Mouse (Mus musculus) kidney, postnatal 36 days (tissue): ENCODE data around the gene Tma7.
A peak's percentile ranks its signal among the peaks of the same experiment; 100 is the strongest.

Source experiments
- DNase-seq, 2 experiments: peaks; one replicate each; pipeline ENCODE4 v3.0.0; 2021 to 2022; ENCODE audit warnings: mixed read lengths in 2 of 2

Tma7 gene

GRCm38 (mm10) chr9:109082124-109082800, at the start of gene Tma7, which contains the start of gene Ccdc51:
TSS of gene Tma7 (minus strand) at chr9:109082587.
TSS of gene Ccdc51 (plus strand) at chr9:109082493.
- peak; percentile 90 to 91 for DNase-seq

GRCm38 (mm10) chr9:109130076-109130475, 47.7 kb upstream of the Tma7 start:
- no peak for DNase-seq

DNA sequence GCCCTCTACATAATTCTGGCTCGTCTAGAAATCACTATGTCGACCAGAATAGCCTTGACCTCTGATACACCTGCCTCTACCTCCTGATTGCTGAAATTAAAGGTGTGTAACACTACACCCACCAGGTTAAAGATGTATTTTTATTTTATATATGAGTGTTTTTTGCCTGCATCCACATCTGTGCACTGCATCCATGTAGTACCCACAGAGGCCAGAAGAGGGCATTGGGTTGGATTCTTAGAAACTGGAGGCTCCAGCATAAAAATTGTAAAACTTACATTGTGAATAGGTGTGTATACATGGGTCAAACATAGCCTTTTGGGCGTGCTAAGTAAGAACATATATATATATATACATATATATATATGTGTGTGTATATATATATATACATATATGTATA, 45.8 kb upstream of the Tma7 start:
- DNase-seq = peak; percentile 23 to 80

DNA sequence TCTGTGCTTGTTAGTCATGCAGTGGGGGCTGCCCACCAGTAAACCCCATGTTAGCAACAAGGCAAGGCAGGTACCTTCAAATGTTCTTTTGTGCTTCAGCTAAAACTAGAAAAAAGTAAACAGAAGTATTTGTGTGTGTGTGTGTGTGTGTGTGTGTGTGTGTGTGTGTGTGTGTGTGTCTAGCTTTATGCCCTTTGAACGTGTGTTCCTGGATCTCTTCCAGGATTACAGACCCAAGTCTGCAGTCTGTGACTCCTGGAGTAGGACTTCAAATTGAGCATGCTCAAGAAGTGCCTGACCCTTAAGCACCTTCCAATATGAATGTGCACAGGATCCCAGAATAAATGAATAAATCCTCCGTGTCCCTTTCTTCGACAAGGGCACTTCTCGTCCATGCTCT, 44.7 kb upstream of the Tma7 start:
- DNase-seq = peak; percentile 31 to 45

DNA sequence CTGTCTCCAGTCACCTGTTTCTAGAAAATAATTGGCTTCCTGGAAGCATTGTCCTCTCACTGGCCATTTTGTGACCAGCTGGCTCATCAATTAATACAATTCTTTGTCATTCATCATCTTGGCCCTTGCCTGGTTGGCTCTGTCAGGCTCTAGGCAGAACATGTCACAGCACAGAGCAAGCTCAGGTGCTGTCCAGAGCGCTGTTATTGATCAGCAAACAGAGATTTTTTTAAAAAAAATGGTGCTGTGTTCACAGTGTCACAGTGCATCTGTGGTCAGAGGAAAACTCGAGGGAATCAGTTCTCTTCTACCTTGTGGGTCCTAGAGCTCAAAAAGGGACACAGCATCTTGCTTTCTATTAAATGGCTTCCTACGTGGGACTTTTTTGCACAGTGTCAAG, 43.1 kb upstream of the Tma7 start:
- DNase-seq = no peak

- DNase-seq = no peak
These were observed 42.7 kb upstream of the Tma7 start for GRCm38 (mm10) chr9:109125043-109125442.

GRCm38 (mm10) chr9:109124164-109124563, 41.8 kb upstream of the Tma7 start:
- DNase-seq = no peak

DNA sequence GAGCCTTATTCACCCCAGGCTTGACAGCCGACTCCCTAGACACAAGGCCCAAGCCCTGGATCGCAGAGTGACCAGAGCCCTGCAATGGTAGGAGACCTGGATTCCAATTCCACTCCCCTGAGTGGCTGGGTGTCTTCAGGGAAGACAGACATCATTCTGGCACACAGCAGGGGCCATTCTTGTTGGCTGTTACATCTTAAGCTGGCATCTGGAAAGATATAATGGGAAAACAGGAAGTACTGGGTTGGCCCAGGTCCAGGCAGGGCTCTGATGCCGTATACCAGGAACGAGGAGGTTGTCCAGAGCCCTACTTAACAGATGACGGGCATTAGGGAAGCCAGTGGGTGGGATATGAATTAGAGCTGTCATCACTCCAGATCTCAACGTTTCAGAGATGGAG, 40.9 kb upstream of the Tma7 start:
- peak in 1 of 2 experiments; percentile 28 for DNase-seq

- DNase-seq = peak in 1 of 2 experiments; percentile 69
These were observed 40.2 kb upstream of the Tma7 start for GRCm38 (mm10) chr9:109122553-109123085.

DNA sequence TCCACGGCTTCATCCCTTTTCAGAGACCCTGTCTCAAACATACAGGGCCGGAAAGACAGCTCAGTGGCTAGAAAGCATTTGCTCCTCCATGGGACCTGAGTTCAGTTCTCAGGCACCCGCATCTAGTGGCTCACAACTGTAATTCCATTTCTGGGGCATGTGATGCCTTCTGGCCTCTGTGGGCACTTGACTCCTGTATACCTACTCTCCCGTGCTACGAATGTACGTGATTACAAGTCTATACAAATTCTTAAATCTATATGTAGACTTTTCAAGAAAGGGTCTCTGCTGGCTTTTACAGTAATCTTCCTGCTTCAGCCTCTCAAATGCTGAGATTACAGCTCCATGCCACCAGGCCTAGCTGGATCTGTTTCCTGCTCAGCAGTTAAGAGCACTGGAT, 38.6 kb upstream of the Tma7 start:
- DNase-seq = no peak

- no peak for DNase-seq
These were observed 37.2 kb upstream of the Tma7 start for GRCm38 (mm10) chr9:109119571-109119970.

DNA sequence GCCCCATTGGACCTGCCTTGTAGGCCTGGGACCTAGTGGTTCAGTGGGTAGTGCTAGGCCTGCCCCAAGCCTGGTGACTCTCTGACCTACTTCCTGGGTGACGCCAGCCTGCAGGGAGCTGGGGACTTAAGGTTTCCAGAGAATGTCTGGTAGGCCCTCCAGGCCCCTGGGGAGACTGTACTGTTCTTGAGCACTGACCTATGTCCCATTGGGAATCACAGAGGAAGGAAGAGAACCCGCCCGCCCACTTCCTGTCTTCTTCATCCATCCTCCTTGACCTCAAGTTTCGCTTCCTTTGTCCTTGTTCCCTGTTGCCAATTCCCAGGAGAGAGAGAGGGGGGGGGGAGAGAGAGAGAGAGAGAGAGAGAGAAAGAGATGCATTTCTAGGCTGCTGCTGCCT, 35.7 kb upstream of the Tma7 start:
- peak; percentile 41 to 42 for DNase-seq

DNA sequence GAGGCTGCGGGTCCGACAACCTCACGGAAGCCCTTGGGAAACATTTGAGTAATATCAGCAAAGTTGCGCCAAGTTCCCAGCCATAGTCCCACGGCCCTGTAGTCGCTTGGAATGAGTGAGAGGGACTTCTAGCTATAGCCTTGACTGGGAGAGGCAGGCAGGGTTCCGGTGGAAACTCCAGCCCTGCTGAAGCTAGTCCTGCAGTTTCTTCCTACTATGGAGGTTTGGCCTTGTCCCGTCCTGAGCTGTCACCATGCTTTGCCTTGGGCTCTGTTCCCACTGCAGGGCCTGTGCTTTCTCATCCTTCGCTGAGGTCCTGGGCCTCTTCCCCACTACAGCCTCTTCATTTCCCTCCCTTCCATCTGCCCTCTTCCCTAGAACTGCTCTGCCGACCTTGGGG, 33.8 kb upstream of the Tma7 start:
- no peak for DNase-seq

DNA sequence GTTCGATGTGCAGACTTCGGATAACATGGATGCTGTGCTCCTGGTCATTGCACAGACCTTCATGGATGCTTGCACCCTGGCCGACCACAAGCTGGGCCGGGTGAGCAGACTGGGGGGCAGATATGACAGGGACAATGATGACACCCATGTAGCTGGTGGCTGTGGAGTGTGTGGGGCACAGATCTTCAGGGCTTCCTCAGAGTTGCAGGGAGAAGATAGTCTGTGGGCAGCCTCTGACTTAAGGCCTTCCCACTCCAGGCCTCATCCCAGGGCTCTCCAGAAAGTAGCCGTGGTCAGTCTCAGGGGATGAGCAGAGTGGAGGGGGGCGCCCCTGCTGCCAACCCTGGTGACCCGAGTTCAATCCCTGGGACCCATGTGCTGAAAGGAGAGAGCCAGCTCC, 32.5 kb upstream of the Tma7 start:
- no peak for DNase-seq

DNA sequence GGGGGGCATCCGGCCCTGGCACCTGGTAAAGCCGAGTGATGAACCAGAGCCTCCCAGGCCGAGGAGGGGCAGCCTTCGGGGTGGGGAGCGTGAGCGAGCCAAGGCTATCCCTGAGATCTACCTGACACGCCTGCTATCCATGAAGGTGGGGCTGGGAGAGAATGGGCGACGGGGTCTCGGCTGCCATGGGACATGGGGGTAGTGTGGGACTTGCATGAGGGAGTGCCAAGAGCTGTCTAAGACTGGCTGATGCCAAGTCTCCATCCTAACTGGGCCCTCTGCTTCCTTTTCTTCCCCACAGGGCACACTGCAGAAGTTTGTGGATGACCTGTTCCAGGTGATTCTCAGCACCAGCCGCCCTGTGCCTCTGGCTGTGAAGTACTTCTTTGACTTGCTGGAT, 31.9 kb upstream of the Tma7 start:
- DNase-seq = no peak

DNA sequence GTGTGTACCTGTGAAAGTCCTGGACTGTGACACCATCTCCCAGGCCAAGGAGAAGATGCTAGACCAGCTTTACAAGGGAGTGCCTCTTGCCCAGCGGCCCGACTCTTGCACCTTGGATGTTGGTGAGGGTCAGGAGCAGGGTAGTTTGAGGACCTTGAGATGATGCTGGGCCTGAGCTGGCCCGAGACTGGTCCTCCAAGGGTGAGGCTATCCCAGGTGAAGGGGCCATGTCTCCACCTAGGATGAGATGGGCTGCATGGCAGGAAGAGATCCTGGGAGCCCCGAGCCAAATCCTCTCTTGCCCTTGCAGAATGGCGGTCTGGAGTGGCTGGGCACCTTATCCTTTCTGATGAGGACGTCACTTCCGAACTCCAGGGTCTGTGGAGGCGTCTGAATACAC, 30.9 kb upstream of the Tma7 start:
- peak in 1 of 2 experiments; percentile 0 for DNase-seq

GRCm38 (mm10) chr9:109111591-109111990, 29.2 kb upstream of the Tma7 start:
- no peak for DNase-seq

- no peak for DNase-seq
These were observed 28.7 kb upstream of the Tma7 start for GRCm38 (mm10) chr9:109111101-109111500.

DNA sequence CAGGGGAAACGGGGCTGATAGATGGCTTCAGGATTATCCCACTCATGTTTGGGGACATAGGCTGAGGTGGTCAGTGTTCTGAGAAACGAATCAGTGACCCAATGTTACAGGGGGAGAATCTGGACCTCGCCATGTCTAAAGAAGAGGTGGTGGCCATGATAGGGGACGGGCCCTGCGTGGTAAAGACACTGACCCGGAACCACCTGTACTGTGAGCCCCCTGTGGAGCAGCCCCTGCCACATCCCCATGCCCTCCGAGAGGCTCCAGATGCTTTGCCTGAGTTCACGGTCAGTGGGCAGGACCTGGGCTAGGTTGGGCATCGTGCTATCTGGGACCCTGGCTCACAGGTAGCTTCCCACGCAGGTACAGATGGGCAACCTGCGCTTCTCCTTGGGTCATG, 27.9 kb upstream of the Tma7 start:
- DNase-seq = no peak

DNA sequence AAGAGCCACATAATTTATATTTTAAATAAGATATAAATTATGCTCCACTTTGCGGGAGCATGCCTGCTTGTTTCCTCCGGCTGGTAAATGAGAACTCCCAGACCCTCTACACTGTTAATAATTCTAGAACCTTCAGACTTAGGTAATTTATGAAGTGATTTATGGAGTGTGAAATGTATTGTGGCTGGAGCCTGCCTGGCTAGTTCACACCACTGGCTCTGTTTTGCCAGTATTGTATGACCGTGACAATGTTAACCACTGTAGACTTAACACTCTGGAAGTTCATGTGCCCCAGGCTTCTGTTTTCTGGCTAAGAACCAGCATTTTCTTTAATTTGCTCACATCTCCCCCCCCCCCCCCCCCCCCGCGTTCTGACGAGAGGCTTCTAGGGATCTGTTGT, 25.0 kb upstream of the Tma7 start:
- no peak for DNase-seq

DNA sequence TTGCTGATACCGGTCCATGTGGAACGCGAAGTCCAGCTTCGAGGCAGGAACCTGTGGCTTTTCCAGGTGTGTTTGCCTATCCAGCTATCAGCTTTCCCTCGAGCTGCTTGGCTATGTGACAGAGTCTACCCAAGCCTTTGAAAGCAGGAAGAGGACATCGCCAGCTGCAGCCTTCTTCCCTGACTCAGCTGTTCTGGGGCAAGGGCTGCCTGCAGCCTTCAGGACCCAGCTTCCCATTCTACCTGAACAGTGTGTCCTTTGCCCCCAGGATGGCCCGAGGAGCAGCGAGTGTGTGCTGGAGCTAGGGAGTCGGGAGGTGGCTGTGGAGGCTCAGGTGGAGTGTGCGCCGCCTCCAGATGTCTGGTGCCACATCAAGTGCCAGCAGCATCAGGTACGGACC, 23.3 kb upstream of the Tma7 start:
- peak in 1 of 2 experiments; percentile 22 for DNase-seq

GRCm38 (mm10) chr9:109105011-109105410, 22.6 kb upstream of the Tma7 start:
- DNase-seq = peak in 1 of 2 experiments; percentile 41

- no peak for DNase-seq
These were observed 21.7 kb upstream of the Tma7 start for GRCm38 (mm10) chr9:109104083-109104482.

DNA sequence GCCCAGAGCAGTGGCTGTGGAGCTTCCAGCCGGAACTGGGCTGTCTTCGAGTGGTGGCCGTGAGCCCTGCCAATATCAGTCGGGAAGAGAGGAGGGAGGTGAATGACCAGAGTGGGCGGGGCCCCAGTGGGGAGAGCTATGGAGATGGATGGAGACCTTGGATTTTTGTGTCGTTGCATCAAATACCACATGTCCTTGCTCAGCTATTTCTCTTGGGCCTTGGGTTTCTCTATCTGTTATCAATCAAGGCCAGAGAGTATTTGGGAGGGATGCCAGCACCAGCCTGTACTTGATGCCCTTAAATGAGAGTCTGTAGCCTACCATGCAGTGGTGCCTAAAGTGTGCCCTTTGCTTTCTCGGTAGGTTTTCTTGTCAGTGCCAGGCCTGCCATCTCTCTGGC, 20.9 kb upstream of the Tma7 start:
- no peak for DNase-seq

GRCm38 (mm10) chr9:109102541-109102940, 20.2 kb upstream of the Tma7 start:
- no peak for DNase-seq
